Mouse (Mus musculus) bone marrow macrophage, adult 2 months (primary cell): ENCODE results near the gene Plekha7.

ENCODE experiments used
- CTCF ChIP-seq: IDR thresholded peaks from 2 replicates; pipeline ENCODE4 v1.5.1; 2012; ENCODE audit warnings: low read depth, mild to moderate bottlenecking, low read length, moderate library complexity
- POLR2A ChIP-seq: IDR thresholded peaks from 2 replicates; pipeline ENCODE4 v1.6.1; 2012; ENCODE audit warnings: mild to moderate bottlenecking, low read depth, low read length, borderline replicate concordance

- TF ChIP-seq CTCF (no peak), POLR2A (no peak)
These were observed 61.3 kb downstream of the Plekha7 start for GRCm38 (mm10) chr7:116246696-116247376.
